Mouse (Mus musculus): ENCODE measurements around the gene Mpc1.

DNA sequence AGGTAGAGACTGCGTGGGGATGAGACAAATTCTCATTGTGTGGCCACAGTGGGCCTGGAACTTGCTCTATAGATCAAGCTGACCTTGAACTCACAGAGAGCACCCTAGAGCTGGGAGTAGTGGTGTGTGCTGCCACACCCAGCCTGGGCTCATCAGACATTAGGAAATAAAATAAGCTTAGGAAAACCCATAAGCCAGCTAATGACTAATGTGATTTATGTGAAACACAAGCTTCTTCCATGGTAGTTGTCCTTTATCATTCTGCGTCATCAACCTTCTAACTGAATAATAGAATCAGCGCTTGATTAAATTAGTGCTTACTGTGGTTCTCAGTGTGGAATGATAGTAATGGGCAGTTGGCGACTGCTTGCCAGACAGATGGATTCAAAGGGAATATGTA lies 4.3 kb downstream of the Mpc1 start:
- TF ChIP-seq POLR2A (IDR thresholded peaks at IDR 0.05; ENCODE audit: control insufficient read depth, extremely low read depth, insufficient read depth, low read length, poor library complexity) (no peak), CTCF (IDR thresholded peaks at IDR 0.05; ENCODE audit: borderline replicate concordance, control insufficient read depth, extremely low read depth, insufficient read depth, low read length, poor library complexity) (no peak)
